ENCODE assay signal across 8 mouse cellular contexts in genomic region chr17:24696011-24696697, GRCm38 (mm10). TPM values are rescaled to one million over a fixed set of nuclear protein-coding genes. Genes with fewer than 3 reads are reported as not detected.
DNase-seq lines count a peak whose midpoint lies in the region; ATAC-seq and TF ChIP-seq lines count a peak whose summit lies in the region.

TSS of gene Gfer (minus strand) at chr17:24696156.
TSS of gene Noxo1 (plus strand) at chr17:24696234.

- peak within 1 kb of the TSS; percentile 95 for H3K9ac ChIP-seq in ES-Bruce4 (ENCODE audit: low read depth, poor library complexity, severe bottlenecking)
- peak within 1 kb of the TSS; percentile 85 for H3K9ac ChIP-seq in forebrain, embryonic 14.5 days (ENCODE audit: low read length)
- peak within 1 kb of the TSS; percentile 82 for H3K9ac ChIP-seq in lung, embryonic 14.5 days

- intact Hi-C loops in heart, postnatal 14 days (cut with DNase I): no loop called here

- H3K27me3 ChIP-seq in ES-Bruce4 (ENCODE audit: control insufficient read depth, insufficient read depth, low read length, poor library complexity, severe bottlenecking): no peaks in the 10 kb centered on the region
- no peaks in the 10 kb centered on the region for H3K27me3 ChIP-seq in forebrain, embryonic 14.5 days (replicated peaks; ENCODE audit: control insufficient read depth, insufficient read depth, low read length)
- H3K27me3 ChIP-seq in lung, embryonic 14.5 days (ENCODE audit: insufficient read depth, low read length): 0 out of 2 replicates have a peak, but pooled peaks cover 2% of the 10 kb centered on the region
- no peaks in the 10 kb centered on the region for H3K27me3 ChIP-seq in thymus, adult 2 months (ENCODE audit: control insufficient read depth, insufficient read depth, low read length)

- peak within 1 kb of the TSS; percentile 89 for H3K4me3 ChIP-seq in ES-Bruce4 (ENCODE audit: low read depth, low read length)
- H3K4me3 ChIP-seq in forebrain, embryonic 14.5 days (ENCODE audit: low read depth, low read length): peak within 1 kb of the TSS; percentile 73
- peak within 1 kb of the TSS; percentile 84 for H3K4me3 ChIP-seq in lung, embryonic 14.5 days (ENCODE audit: low read depth, low read length)
- H3K4me3 ChIP-seq in olfactory bulb, adult 2 months (ENCODE audit: insufficient read depth, low read depth, low read length): peak within 1 kb of the TSS; percentile 91
- H3K4me3 ChIP-seq in thymus, adult 2 months (ENCODE audit: control insufficient read depth, insufficient read depth, low read length): peak within 1 kb of the TSS; percentile 71

- peak; percentile 77; the same call in 1 of the 2 replicates for ATAC-seq in cerebellum, adult (ENCODE audit: insufficient number of reproducible peaks, low FRiP score, low TSS enrichment)
- ATAC-seq in forebrain, embryonic 14.5 days: peak; percentile 94
- peak; percentile 92 for ATAC-seq in lung, embryonic 14.5 days (ENCODE audit: insufficient read depth)

- under 1% methylated on average over 70 of the region's 76 CpGs for WGBS in forebrain, embryonic 14.5 days
- under 1% methylated on average over 54 of the region's 76 CpGs for WGBS in lung, embryonic 14.5 days
- WGBS in olfactory bulb, adult 2 months: under 1% methylated on average over 68 of the region's 76 CpGs
- WGBS in thymus, adult 2 months: under 1% methylated on average over 75 of the region's 76 CpGs

- TF ChIP-seq CTCF in ES-Bruce4 (IDR thresholded peaks at IDR 0.05; ENCODE audit: low read depth, low read length): no peak
- TF ChIP-seq CTCF in lung, embryonic 14.5 days (IDR thresholded peaks at IDR 0.05; ENCODE audit: low read depth): no peak
- TF ChIP-seq CTCF in olfactory bulb, adult 2 months (IDR thresholded peaks at IDR 0.05; ENCODE audit: insufficient read depth, low read depth, low read length): no peak
- peak; percentile 24; the same call in 1 of the 2 replicates for TF ChIP-seq CTCF in thymus, adult 2 months (IDR thresholded peaks at IDR 0.05; ENCODE audit: borderline replicate concordance, control insufficient read depth, extremely low read depth, insufficient read depth, low read length, poor library complexity)

- peak; percentile 78 for TF ChIP-seq EP300 in ES-Bruce4 (IDR thresholded peaks at IDR 0.05; ENCODE audit: insufficient read depth, low read depth, low read length)

- peaks cover 14% of the 10 kb centered on the region for H3K36me3 ChIP-seq in ES-Bruce4 (ENCODE audit: control insufficient read depth, insufficient read depth, low read length, poor library complexity, severe bottlenecking)
- peaks cover 23% of the 10 kb centered on the region for H3K36me3 ChIP-seq in forebrain, embryonic 14.5 days (ENCODE audit: control insufficient read depth, insufficient read depth, low read length)
- peaks cover 38% of the 10 kb centered on the region for H3K36me3 ChIP-seq in lung, embryonic 14.5 days (ENCODE audit: insufficient read depth)
- no peaks in the 10 kb centered on the region for H3K36me3 ChIP-seq in thymus, adult 2 months (ENCODE audit: control insufficient read depth, insufficient read depth, low read length)

- peaks cover 6% of the 10 kb centered on the region for H3K4me1 ChIP-seq in ES-Bruce4 (ENCODE audit: control insufficient read depth, insufficient read depth, low read length)
- peaks cover 12% of the 10 kb centered on the region for H3K4me1 ChIP-seq in forebrain, embryonic 14.5 days (ENCODE audit: control insufficient read depth, insufficient read depth, low read length)
- H3K4me1 ChIP-seq in lung, embryonic 14.5 days (ENCODE audit: insufficient read depth): peaks cover 13% of the 10 kb centered on the region
- peaks cover 6% of the 10 kb centered on the region for H3K4me1 ChIP-seq in olfactory bulb, adult 2 months (ENCODE audit: control insufficient read depth, insufficient read depth, low read length)
- H3K4me1 ChIP-seq in thymus, adult 2 months (replicated peaks; ENCODE audit: control insufficient read depth, insufficient read depth, low read length): peaks cover 17% of the 10 kb centered on the region

- H3K9me3 ChIP-seq in ES-Bruce4 (replicated peaks; ENCODE audit: control insufficient read depth, insufficient read depth, low read length, poor library complexity, severe bottlenecking): no peaks in the 10 kb centered on the region
- H3K9me3 ChIP-seq in forebrain, embryonic 14.5 days (replicated peaks; ENCODE audit: control insufficient read depth, low read length): no peaks in the 10 kb centered on the region
- H3K9me3 ChIP-seq in lung, embryonic 14.5 days (ENCODE audit: low read depth, low read length): no peaks in the 10 kb centered on the region

- H3K27ac ChIP-seq in ES-Bruce4 (ENCODE audit: insufficient read depth, low read length): peak within 1 kb of the TSS; percentile 86
- peak within 1 kb of the TSS; percentile 80 for H3K27ac ChIP-seq in forebrain, embryonic 14.5 days (ENCODE audit: low read depth, low read length)
- peak within 1 kb of the TSS; percentile 89 for H3K27ac ChIP-seq in lung, embryonic 14.5 days (ENCODE audit: low read depth)
- H3K27ac ChIP-seq in olfactory bulb, adult 2 months (ENCODE audit: insufficient read depth, low read depth, low read length): peak within 1 kb of the TSS; percentile 15; the same call in 1 of the 2 replicates
- no peak within 1 kb of the TSS for H3K27ac ChIP-seq in thymus, adult 2 months (ENCODE audit: control insufficient read depth, insufficient read depth, low read length)

- peak; percentile 87 for DNase-seq in forebrain, embryonic 14.5 days (ENCODE audit: low spot score)
- peak; percentile 93 to 94 for DNase-seq in heart, postnatal 14 days
- DNase-seq in layer of hippocampus, adult 18-20 months (ENCODE audit: low spot score in 2 of 2): peak; percentile 76 to 81
- DNase-seq in lung, embryonic 14.5 days: peak; percentile 93
- DNase-seq in thymus, adult 2 months: peak; percentile 87

- peak within 1 kb of the TSS; percentile 80 for H3K4me2 ChIP-seq in forebrain, embryonic 14.5 days (ENCODE audit: low read length)
- peak within 1 kb of the TSS; percentile 83 for H3K4me2 ChIP-seq in lung, embryonic 14.5 days

- no peak for TF ChIP-seq POLR2A in ES-Bruce4 (IDR thresholded peaks at IDR 0.05; ENCODE audit: insufficient read depth, low read length)
- TF ChIP-seq POLR2A in olfactory bulb, adult 2 months (IDR thresholded peaks at IDR 0.05; ENCODE audit: insufficient read depth, low read depth, low read length): peak; percentile 66
- peak; percentile 63; the same call in 1 of the 2 replicates for TF ChIP-seq POLR2A in thymus, adult 2 months (IDR thresholded peaks at IDR 0.05; ENCODE audit: control insufficient read depth, extremely low read depth, insufficient read depth, low read length, poor library complexity)

RNA-seq across cellular contexts. Expression of gene Gfer, which starts in this region (rescaled TPM):
- polyA plus RNA-seq in ES-Bruce4 (2011; ENCODE audit: insufficient read depth, insufficient read length, low read depth, missing spikeins): 79.6 and 84.0 TPM in 2 replicates
- polyA plus RNA-seq in forebrain, embryonic 14.5 days (2014; fragmentation: Nextera tagmentation; extraction: Ambion mirVana): 36.5 and 37.7 TPM in 2 replicates
- 10 to 100 TPM; 15.9 to 16.2 TPM for total RNA-seq in heart, postnatal 14 days (2021)
- total RNA-seq in layer of hippocampus, adult 18-20 months (2021): 10 to 100 TPM; 18.8 to 23.1 TPM
- 53.9 and 54.4 TPM in 2 replicates for polyA plus RNA-seq in lung, embryonic 14.5 days (2014; fragmentation: Nextera tagmentation; extraction: Ambion mirVana)
- polyA plus RNA-seq in olfactory bulb, adult 2 months (2012; ENCODE audit: insufficient read depth, insufficient read length, low replicate concordance, missing spikeins): not detected in 2 replicates
- polyA plus RNA-seq in thymus, adult 2 months (2012; rRNA removed): 24.3 and 33.3 TPM in 2 replicates

RNA-seq across cellular contexts. Expression of gene Noxo1, which starts in this region (rescaled TPM):
- 1.2 and 2.3 TPM in 2 replicates for polyA plus RNA-seq in ES-Bruce4 (2011; ENCODE audit: insufficient read depth, insufficient read length, low read depth, missing spikeins)
- 2.2 and 2.4 TPM in 2 replicates for polyA plus RNA-seq in forebrain, embryonic 14.5 days (2014; fragmentation: Nextera tagmentation; extraction: Ambion mirVana)
- 1 to 10 TPM in 1 of 2 experiments, under 1 TPM in 1; 0.96 to 1.0 TPM for total RNA-seq in heart, postnatal 14 days (2021)
- 1 to 10 TPM; 3.2 to 3.7 TPM for total RNA-seq in layer of hippocampus, adult 18-20 months (2021)
- 3.5 and 5.0 TPM in 2 replicates for polyA plus RNA-seq in lung, embryonic 14.5 days (2014; fragmentation: Nextera tagmentation; extraction: Ambion mirVana)
- not detected in 2 replicates for polyA plus RNA-seq in olfactory bulb, adult 2 months (2012; ENCODE audit: insufficient read depth, insufficient read length, low replicate concordance, missing spikeins)
- 10.5 and 10.8 TPM in 2 replicates for polyA plus RNA-seq in thymus, adult 2 months (2012; rRNA removed)
